Mouse (Mus musculus) right cerebral cortex, adult 2 months (tissue): ENCODE measurements at regions not wholly inside any gene's neighbourhood (a gene's known extent, or its start where the extent isn't known, plus 50 kb on each side); places are given as distances from the start of the nearest gene placed in this dataset.

Experiments used
- DNase-seq, 2 experiments: peaks; one replicate each; pipeline ENCODE4 v3.0.0; 2021 to 2022; ENCODE audit warnings: low spot score in 2 of 2

GRCm38 (mm10) chr15:70034976-70035375 is 3534.3 kb upstream of the Lrrc6 start:
- no peak for DNase-seq

GRCm38 (mm10) chr15:70029468-70029867 is 3528.8 kb upstream of the Lrrc6 start:
- no peak for DNase-seq

- DNase-seq: peak in 1 of 2 experiments; percentile 9
Observed at GRCm38 (mm10) chr15:70012792-70013191, 3512.1 kb upstream of the Lrrc6 start.
